Mouse (Mus musculus): ENCODE measurements around the gene Urgcp. TPM values are rescaled to one million over a fixed set of nuclear protein-coding genes. Genes with fewer than 3 reads are reported as not detected.
"Not testable (repeated sequence)": the region's sequence is repeated elsewhere in the genome, so short reads cannot be mapped to it uniquely, and the experiment has no call there.

Gene Urgcp
- total RNA-seq (2021), result 10 to 100 TPM; 38.8 to 48.7 TPM
- long read RNA-seq, experiment 1, full-length matches to known transcripts, result 66 of 124 reads
- long read RNA-seq, experiment 1, partial matches to known transcripts, result 2 of 124 reads
- long read RNA-seq, experiment 1, other reads (novel, unspliced or antisense), result 56 of 124 reads
- long read RNA-seq, experiment 2, full-length matches to known transcripts, result 45 of 73 reads
- long read RNA-seq, experiment 2, partial matches to known transcripts, result 2 of 73 reads
- long read RNA-seq, experiment 2, other reads (novel, unspliced or antisense), result 26 of 73 reads

DNA sequence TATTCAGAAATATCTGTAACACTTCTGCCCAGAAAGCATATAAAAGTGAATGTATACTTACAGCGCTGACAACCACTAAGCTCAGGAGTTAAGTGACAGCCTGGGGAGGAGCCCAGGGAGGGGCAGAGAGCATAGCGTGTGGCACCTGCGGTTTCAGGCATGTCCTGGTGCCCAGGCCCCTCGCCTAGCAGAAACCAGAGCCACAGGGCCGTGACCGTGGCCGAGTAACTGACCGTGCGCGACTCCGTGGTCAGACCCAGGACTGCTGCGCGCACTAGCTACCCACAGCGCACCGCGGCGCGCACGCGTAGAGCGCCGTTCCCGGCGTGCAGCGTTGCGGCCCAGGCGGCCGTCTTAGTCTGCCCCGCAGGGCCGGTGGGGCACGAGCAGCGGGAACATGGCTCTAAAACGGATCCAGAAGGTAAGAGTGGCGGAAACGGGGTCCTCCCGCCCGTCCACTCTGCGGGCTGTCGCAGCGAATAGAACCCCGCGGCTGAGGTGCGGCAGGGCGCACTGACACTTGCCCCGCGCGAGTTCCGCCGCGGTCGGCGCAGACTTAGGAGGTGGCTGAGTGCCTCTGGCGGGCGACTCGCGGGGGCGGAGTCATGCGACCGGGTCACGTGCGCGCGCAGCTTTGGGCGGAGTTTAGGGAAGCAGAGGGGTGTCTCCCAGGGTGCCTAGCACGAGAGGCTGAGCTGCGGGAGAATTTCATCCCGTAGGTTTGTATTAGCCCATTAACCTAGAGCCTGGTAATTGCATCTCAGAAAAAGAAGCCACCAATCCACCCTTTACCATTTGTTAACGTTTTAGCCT is at the start of gene Urgcp:
Gene Urgcp (minus strand): TSS at position 557 of the 813 bp plus-strand sequence.
- DNase-seq (ENCODE audit: low spot score), result peak; percentile 95

GRCm38 (mm10) chr11:5809487-5809886 is 47.3 kb upstream of the Urgcp start:
- not testable (repeated sequence) for DNase-seq (ENCODE audit: low spot score)

GRCm38 (mm10) chr11:5807956-5808355 is 45.8 kb upstream of the Urgcp start:
- DNase-seq (ENCODE audit: low spot score), result no peak

- DNase-seq (ENCODE audit: low spot score), result no peak
Measured at GRCm38 (mm10) chr11:5805711-5806110, 43.5 kb upstream of the Urgcp start.

DNA sequence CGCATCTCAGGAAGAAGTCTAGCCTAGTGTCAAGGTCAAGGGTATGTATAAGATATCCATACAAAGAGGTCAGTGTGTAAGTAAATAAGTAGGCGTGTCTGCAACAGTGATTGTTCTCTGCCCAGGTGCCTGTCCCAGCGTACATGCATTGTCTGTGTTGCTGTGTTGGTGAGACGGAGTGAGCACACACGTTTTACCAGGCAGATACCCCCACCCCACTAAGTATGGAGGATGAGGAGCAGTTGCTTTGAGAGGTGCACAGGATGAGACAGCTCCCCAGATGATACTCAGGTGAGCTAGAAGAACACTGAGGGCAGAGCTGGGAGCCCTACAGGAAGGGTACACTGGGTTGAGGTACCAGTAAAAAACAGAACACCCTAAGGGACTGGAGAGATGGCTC is 42.0 kb upstream of the Urgcp start:
- DNase-seq (ENCODE audit: low spot score), result no peak

- peak; percentile 83 for DNase-seq (ENCODE audit: low spot score)
Measured at GRCm38 (mm10) chr11:5803551-5803981, 41.4 kb upstream of the Urgcp start, which contains the start of gene Pgam2. TSS of gene Pgam2 (minus strand) at chr11:5803733.

DNA sequence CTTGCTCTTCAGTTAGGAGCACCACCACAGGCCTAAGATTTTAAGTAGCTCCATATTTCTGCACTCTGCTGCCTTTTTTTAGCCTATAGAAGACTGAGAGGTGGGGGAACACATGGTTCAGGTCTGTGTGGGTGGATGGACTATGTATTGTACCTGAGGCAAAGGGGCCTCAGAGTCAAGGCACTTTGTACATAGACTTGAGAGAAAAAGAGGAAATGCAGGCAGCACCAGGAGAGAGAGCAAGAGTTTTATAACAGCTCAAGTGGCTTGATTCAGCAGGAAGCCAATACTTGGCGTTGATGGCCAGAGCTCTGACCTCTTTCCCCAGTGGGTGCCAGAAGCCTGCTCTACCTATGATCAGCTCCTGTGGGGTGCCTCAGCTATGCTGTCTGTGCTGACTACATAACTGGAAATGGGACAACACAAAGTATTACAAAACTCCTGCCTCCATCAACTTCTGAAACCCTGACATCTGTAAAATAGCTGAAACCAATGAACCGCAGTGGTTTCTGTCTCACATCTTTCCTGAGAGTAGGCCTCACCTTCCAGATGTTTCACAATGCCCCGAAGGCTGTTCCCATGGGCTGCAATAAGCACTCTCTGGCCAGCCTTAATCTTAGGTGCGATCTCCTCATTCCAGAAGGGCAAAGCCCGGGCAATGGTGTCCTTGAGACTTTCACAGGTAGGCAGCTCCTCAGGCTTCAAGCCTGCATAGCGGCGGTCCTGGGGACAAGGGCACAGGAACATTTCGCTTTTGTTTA is 40.5 kb upstream of the Urgcp start:
- DNase-seq (ENCODE audit: low spot score), result no peak

GRCm38 (mm10) chr11:5802005-5802404 is 39.8 kb upstream of the Urgcp start:
- DNase-seq (ENCODE audit: low spot score), result peak; percentile 89

DNA sequence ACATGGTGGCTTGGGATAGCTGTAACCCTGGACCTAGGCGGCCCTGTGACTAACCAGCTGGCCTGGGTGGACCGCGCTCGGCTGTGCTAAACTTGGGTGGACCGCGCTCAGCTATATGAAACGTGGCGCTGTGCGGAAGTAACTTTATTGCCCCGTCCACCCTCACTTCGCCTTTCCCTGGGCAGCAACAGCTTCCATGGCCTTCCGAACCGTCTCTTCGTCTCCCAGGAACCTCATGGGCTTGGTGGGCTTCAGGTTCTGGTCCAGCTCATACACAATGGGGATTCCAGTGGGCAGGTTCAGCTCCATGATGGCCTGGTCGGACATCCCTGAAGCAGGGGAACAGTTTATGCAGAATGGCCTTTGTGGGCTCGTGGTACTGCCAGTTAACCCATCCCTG is 39.3 kb upstream of the Urgcp start:
- DNase-seq (ENCODE audit: low spot score), result no peak

GRCm38 (mm10) chr11:5799621-5800490 is 37.7 kb upstream of the Urgcp start:
- DNase-seq (ENCODE audit: low spot score), result peak; percentile 51

- DNase-seq (ENCODE audit: low spot score), result no peak
Measured at GRCm38 (mm10) chr11:5797928-5798327, 35.8 kb upstream of the Urgcp start.

- DNase-seq (ENCODE audit: low spot score), result no peak
Measured at GRCm38 (mm10) chr11:5797371-5797770, 35.2 kb upstream of the Urgcp start.

- DNase-seq (ENCODE audit: low spot score), result no peak
Measured at GRCm38 (mm10) chr11:5796939-5797338, 34.8 kb upstream of the Urgcp start.

DNA sequence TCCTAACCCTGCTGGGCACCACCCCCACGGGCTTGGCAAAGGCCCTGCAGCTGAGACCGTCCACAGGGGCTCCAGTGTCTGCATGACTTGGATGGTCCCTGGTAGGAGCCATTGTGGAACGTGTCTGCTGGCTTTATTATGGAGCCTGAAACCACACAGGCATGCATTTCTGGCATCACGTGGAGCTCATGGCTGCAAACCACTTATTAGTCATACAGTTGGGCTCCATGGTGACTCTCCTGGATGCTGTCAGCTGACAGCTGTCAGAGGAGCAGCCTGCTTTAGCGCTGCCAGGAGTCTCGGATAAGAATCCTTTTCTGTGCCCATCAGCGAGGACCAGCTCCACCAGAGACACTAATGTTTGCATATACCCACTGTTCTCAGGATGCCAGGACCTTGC is 33.5 kb upstream of the Urgcp start:
- DNase-seq (ENCODE audit: low spot score), result no peak

DNA sequence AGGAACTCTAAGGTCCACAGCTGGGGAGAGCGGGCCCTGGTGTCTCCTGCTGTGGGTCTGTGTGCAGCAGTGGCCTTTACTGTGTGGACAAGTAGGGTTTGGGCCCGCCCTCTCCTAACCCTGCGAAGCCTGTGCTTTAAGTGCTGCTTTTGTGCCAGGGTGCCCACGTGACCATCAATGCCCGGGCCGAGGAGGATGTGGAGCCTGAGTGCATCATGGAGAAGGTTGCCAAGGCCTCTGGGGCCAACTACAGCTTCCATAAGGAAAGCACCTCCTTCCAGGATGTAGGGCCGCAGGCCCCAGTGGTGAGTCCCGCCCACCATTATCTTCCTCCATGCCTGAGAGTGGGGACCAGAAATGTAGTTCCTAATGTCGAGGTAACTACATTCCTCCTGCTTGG is 33.1 kb upstream of the Urgcp start:
- DNase-seq (ENCODE audit: low spot score), result no peak

- no peak for DNase-seq (ENCODE audit: low spot score)
Measured at GRCm38 (mm10) chr11:5790431-5790830, 28.3 kb upstream of the Urgcp start.

DNA sequence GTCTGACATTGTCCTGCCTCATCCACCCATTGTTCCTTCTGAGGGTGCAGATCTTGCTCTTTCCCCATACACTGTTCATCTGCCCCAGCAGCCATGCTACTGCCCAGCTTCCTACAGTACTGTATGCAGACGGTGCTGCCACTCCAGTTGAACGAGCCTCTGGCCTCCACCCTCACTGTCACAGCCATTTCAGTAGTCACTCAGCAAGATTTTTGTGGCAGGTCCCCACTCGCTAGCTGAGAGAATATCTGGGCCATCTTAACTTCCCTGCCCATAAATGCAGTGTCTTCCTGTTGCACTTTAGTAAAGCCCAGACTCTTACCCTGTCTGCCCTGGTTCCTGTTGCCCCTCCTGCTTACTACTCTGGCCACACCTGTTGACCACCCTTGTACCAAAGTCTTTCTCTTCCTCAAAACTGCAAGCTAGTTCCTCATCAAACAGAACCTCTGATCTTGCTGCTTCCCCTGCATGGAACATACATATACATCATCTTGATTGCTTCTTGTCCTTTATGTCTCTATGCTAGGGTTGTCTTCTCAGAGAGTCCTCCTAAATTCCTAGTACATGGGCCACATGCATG is 27.7 kb upstream of the Urgcp start:
- DNase-seq (ENCODE audit: low spot score), result no peak

DNA sequence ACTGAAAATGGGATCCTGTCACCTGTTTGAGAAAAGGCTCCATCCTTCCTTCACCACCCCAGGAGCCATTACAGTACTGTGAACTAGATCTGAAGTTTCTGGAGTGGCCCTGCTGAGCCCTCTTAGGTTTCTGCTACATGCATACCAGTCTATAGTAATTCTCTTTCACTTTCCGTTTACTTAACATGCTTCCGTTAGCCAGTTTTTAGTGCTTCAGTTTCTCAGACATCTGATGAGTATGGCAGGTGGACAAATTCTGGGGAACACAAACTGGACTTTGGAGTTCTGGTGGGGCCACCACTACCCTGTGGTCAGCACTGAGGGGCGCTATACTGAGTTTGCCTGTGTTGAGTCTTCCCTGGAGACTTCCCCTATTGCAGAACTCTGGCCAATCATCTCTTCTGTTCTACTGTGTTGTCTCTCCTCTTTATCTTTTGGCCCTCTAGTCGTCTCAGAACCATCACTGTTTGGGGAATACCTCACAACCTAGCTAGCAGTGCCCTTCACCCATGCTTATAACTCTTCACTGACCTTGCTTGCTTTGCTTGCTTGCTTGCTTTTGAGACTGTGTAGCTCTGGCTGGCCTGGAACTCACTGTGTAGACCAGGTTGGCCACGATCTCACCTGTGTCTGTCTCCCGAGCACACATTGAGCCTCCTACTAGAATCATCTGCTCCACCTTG is 27.0 kb upstream of the Urgcp start:
- no peak for DNase-seq (ENCODE audit: low spot score)

- DNase-seq (ENCODE audit: low spot score), result peak; percentile 95
Measured at GRCm38 (mm10) chr11:5788056-5789014, 26.2 kb upstream of the Urgcp start, which contains the start of gene Dbnl. TSS of gene Dbnl (plus strand) at chr11:5788488.
